Mouse (Mus musculus) urinary bladder, adult 18-20 months (tissue): Measurements from ENCODE around the gene Fam129b.

Experiments used
- DNase-seq, 2 experiments: peaks; one replicate each; pipeline ENCODE4 v3.0.0; 2022; ENCODE audit warnings: low spot score in 2 of 2, mixed read lengths in 2 of 2

Gene Fam129b

GRCm38 (mm10) chr2:32923551-32924250 is 47.8 kb downstream of the Fam129b start:
- no peak for DNase-seq

- DNase-seq = no peak
Measured at GRCm38 (mm10) chr2:32924306-32924844, 48.5 kb downstream of the Fam129b start.

DNA sequence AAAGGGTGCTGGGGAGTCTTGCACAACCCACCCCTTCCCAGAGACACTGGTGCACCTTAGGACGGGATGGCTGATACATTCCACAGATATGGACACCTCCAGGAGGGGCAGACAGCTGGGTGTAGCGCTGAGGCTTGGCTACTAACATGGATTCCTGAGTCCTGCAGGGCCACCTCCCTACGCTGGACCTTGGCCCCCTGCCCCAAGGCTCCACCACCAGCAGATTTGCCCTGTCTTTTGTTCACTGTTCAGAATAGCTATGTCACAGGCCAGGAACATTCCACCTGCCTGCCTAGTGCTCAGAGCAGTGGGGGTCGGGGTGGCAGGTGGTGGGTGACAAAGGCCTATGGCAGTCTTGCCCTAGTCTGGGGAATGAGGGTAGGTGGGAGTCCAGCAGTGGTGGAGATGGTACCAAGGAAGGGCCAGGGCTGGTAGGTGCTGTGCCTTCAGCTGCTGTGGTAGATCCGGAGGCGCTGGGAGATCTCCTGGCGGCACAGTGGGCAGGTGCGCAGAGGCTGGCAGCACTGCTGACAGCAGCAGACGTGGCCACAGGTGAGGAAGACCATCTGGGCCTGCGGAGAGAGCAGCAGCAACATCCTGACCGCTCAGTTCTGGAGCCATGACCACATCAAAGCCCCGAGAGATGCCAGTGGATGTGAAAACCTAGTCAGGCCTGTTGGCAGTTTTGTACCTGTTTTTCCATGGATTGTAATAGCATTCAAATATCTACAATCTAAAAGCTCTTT is 50.6 kb downstream of the Fam129b start:
- no peak for DNase-seq

GRCm38 (mm10) chr2:32927624-32928234 is 51.8 kb downstream of the Fam129b start:
- no peak for DNase-seq

- peak; percentile 66 to 68 for DNase-seq
Measured at GRCm38 (mm10) chr2:32928235-32928946, 52.5 kb downstream of the Fam129b start.

GRCm38 (mm10) chr2:32928947-32929829 is 53.3 kb downstream of the Fam129b start:
- DNase-seq = no peak

DNA sequence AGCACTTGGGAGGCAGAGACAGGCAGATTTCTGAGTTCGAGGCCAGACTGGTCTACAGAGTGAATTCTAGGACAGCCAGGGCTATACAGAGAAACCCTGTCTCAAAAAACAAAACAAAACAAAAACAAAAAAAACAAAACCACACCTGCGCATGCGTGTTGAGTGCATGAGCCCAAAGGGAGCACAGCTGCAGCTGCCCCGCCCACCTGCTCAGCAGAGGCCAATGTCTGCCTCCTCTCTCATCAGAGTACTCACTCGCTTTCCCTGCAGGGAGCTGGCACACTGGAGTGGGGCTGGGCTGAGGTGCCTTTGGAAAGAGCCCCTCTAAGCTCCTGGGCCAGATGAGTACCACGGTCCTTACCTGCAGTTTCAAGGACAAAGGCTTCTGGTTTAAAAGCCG is 55.8 kb downstream of the Fam129b start:
- no peak for DNase-seq

GRCm38 (mm10) chr2:32938741-32939140 is 62.8 kb downstream of the Fam129b start:
- DNase-seq = no peak

DNA sequence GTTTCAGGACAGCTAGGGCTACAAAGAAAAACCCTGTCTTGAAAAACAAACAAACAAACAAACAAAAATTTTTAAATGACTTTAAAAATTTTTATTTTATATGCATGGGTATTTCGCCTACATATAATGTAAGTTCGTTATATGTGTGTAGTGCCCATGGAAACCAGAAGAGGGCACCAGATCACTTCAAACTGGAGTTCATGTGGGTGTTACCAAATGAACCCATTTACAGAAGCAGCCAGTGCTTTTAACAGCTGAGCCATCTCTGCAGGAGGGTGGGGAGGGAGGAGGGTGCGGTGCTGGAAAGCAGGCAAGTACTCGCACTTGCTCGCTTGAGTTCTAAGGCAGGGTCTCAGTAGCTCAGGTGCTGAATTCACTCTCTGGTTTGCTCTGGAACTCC is 63.5 kb downstream of the Fam129b start:
- no peak for DNase-seq

DNA sequence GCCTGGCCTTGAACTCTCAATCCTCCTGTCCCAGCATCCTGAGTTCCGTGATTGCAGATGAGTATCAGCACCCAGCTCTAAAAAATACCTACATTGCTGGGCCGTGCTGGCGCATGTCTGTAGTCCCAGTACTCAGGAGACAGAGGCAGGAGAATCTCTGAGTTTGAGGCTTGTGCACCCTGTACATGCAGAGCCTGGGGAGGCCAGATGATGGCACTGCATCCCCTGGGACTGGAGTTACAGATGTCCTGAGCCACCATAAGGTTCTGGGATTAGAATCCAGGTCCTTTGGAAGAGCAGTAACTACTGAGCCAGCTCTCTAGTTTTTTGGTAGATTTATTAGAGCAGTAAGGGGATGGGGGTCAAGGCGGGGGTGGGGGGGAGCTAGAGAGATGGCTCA is 64.6 kb downstream of the Fam129b start:
- DNase-seq = no peak

- DNase-seq = no peak
Measured at GRCm38 (mm10) chr2:32947454-32947853, 71.5 kb downstream of the Fam129b start.

GRCm38 (mm10) chr2:32954581-32954980 is 78.7 kb downstream of the Fam129b start:
- no peak for DNase-seq

DNA sequence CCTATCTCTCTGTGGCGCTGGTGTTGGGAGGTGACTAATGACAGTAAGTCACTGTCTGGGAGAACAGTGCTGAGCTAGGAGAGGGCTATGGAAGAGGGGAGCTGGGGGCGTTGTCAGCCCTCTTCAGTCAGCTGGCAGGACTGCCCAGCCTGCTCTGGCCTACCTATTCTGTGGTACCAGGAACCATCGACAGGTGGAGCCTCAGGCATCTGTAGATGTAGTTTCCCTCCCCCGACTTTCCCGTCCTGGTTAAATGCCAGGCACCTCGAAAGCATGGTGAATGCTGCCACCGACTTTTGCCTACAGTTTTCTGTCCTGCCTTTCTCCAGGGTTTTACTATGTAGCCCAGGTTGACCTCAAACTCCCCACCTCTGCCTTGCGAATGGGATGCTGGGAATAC is 81.4 kb downstream of the Fam129b start:
- no peak for DNase-seq

DNA sequence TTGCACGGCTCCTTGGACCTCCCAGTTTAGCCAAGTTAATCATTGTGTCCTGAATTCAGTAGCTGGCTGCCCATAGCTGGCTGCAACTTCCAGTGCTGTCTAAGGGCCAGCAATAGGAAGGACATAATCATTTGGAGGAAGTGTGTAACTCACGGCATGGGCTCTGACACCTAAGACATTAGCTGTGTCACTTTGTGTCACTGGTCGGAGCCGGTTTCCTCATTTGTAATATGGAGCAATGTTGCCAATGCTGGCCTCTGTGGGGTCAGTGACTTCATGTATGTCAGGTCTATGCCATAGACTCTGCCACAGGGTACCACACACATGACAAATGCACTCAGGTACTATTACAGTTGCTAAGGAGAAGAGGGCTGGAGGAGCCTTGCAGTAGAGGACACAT is 84.4 kb downstream of the Fam129b start:
- DNase-seq = no peak

DNA sequence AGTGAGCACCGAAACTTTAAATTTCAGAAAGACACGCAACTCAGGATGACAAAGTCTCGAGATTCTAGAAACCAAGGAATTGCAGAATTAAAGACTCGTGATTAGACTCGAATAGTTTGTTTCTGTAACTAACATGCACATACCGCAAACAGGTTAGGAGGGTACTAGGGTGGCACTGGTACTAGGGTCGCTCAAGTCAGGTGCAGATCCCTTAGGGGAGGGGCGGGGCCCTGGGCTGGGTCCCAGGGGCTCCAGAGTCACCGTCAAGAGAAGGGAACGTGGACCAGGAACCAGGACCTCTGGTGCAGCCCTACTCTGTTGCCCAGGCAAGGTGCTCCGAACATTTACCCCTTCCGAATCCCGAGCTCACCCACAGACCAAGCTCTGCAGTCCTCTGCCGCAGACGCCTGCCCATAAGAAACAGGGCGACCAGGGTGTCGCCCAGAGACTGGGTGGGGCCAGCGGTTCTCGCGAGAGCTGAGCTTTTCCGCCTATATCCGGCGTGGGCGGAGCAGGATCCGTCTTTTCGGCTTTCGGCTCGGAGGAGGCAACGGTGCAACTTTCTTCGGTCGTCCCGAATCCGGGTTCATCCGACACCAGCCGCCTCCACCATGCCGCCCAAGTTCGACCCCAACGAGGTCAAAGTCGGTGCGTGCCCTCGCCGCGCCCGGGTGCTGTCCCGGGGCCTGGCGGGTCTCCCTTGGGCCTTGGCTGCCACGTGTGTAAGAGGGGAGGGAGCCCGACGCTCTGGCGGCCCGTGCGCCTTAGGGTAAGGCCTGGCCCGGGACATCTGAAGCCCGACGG is 85.5 kb downstream of the Fam129b start, which contains the start of the genes Rpl12 and Lrsam1:
Gene Rpl12 (plus strand): TSS at position 368 of the 804 bp plus-strand sequence.
Gene Lrsam1 (minus strand): TSS at position 423 of the 804 bp plus-strand sequence.
- peak; percentile 92 to 98 for DNase-seq

DNA sequence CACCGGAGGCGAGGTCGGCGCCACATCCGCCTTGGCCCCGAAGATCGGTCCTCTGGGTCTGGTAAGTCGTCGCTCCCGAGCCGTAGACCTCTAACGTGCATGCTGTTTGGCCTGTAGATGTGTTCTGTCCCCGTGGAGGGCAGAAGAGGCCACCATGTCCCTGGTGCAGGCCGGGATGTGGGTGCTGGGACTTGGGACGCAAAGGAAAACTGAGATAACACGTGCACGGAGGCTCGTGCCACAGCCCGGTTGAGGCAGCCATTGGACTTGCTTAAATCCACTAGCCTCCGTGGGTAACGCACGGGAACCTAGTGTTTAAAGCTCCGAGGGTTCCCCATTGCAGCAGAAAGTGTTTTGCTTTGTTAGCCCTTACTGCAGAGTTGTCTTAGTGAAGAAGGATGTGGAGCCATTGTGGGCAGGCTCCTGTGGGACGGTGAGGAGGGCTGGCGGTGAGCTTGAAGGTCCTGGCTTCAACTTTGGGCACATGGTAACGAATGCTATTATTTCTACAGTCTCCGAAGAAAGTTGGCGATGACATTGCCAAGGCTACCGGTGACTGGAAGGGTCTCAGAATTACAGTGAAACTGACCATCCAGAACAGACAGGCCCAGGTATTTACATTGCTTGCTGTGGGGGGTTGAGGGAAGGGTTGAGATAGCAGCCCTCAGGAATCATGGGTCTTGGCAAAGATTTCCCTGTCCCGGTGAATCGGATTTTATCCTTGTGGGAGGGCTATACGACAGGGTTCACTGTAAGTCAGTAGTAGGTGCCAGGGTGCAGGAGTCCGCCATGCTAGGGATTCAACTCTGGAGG is 86.4 kb downstream of the Fam129b start:
- DNase-seq = peak in 1 of 2 experiments; percentile 28

DNA sequence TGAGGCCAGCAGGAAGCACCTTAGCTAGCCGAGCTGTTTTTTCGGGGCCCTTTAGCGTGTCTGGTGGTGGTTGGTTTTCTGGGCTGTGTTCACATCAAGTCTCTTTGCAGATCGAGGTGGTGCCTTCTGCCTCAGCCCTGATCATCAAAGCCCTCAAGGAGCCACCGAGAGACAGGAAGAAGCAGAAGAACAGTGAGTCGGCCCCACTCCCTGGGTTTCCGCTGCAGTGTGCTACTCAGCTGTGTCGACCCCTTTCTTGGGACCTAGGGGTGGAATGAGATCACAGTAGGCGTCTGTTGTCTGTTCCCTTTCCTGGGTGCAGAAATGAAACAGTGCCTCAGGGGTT is 86.9 kb downstream of the Fam129b start:
- no peak for DNase-seq

DNA sequence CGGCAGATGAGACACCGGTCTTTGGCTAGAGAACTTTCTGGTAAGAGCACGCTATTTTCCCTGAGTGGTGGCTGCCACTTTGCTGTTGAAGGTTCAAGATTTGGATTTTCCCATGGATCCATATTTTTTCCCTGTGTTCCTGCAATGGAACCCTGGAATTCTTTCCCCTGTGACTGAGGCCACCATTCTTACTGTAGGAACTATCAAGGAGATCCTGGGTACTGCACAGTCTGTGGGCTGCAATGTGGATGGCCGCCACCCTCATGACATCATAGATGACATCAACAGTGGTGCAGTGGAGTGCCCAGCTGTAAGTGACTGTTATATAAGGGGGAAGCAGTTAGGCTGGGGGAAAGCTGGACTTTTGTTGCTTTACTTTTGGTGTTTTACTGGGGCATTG is 87.6 kb downstream of the Fam129b start:
- DNase-seq = no peak

DNA sequence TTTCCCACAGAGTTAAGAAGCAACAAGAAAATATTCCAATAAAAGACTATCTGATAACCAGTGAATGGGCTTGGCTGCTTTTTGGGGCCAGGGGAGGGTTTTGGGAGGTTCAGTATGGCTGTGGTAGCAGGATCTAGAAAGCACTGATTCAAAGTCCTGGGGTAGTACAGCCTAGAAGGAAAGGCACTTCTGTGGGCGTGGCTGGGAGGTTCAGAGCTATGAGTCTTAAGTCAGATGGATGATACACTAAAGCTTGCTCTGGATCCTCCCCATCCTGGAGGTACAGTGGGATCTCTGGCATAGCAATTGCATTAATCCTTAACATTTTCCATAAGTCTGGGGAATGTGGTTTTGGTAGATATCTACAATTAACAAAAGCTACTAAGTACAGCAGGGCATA is 88.1 kb downstream of the Fam129b start:
- DNase-seq = no peak
